Mouse (Mus musculus) large intestine, adult 2 months (tissue): ENCODE results near the gene Gm4498. TPM values are rescaled to one million over a fixed set of nuclear protein-coding genes. Genes with fewer than 3 reads are reported as not detected.
"Not testable (repeated sequence)": the region's sequence is repeated elsewhere in the genome, so short reads cannot be mapped to it uniquely, and the experiment has no call there.

ENCODE experiments used
- DNase-seq: peaks from one replicate; pipeline ENCODE4 v3.0.0-alpha.2; 2012; ENCODE audit warnings: low read depth, low spot score
- WGBS: fragments of 180-500 bp; shearing (Covaris S2); methylation state at CpG from one replicate; pipeline ENCODE4 v1.1.7; 2018; 5-methylcytosine and 5-hydroxymethylcytosine counted together
- polyA plus RNA-seq: library from polyadenylated mRNA; depleted of rRNA; stranded (reverse); fragments of >200 nt; gene quantifications from 2 replicates; pipeline ENCODE4 v1.2.3, GENCODE M21; 2012; rRNA removed

Gene Gm4498
- not detected in 2 replicates for polyA plus RNA-seq

DNA sequence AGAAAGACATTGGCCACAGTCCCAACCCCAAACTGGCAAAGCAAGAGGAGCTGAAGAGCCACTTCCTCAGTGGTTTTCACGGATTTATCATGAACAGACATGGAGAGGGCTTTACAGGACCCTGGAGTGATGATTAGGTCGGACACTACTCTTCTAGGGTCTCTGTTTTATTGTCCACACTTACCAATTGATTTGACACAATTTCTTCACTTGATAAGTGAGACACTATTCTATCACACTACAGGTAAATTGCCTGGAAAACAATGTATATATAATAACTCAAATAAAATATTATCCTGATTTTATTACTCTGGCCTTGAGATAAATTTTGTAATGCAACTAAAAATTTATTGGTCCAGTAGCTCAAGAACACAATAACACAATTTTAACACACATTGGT, at the start of gene Gm4498:
Gm4498 (minus strand) TSS at position 101 of the 400 bp plus-strand sequence.
- not testable (repeated sequence) for DNase-seq
- WGBS, result no CpG with 5 or more reads among the region's 2 CpGs

DNA sequence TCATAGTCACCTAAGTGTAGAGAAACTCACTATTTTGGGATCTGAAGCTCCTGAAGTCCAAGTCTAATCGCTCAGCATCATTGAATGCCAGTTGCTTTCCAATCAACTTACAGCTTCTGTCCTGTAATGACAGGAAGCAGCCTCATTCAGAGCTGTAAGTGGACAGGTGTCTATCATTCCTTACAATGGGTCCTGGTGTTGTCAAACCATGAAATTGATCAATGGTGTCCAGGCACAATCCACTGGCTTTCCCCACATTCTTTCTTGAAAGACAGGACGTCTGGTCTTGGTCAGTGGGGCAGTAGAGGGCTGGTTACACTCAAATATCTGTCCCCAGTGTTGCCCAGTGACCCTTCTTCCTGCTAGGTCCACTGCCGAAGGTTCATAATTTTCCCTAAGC, 29.1 kb upstream of the Gm4498 start, which contains the start of gene Gm5890:
Gm5890 (minus strand) TSS at position 101 of the 400 bp plus-strand sequence.
- WGBS, result no CpG with 5 or more reads among the region's 3 CpGs
- DNase-seq, result not testable (repeated sequence)

DNA sequence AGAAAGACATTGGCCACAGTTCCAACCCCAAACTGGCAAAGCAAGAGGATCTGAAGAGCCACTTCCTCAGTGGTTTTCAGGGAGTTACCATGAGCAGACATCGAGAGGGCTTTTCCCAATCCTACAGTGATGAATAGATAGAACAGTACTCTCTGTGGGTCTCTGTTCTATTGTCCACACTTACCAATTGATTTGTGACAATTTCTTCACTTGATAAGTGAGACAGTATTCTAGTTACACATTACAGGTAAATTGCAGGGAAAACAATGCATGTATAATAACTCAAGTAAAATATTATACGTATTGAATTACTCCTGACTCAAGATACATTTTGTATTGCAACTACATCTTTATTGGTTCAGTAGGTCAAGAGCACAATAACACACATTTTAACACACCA, 28.1 kb downstream of the Gm4498 start, which contains the start of gene Gm6164:
Gm6164 (minus strand) TSS at position 101 of the 400 bp plus-strand sequence.
- not testable (repeated sequence) for DNase-seq
- no CpG with 5 or more reads among the region's 2 CpGs for WGBS

DNA sequence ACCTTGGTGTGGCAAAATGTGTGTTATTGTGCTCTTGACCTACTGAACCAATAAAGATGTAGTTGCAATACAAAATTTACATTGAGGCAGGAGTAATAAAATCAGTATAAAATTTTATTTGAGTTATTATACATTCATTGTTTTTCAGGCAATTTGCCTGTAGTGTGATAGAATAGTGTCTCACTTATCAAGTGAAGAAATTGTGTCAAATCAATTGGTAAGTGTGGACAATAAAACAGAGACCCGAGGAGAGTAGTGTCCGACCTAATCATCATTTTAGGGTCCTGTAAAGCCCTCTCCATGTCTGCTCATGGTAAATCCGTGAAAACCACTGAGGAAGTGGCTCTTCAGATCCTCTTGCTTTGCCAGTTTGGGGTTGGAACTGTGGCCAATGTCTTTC, 40.2 kb downstream of the Gm4498 start, which contains the start of gene Vmn1r95:
Vmn1r95 (plus strand) TSS at position 301 of the 400 bp plus-strand sequence.
- WGBS, result no CpG with 5 or more reads among the region's 3 CpGs
- DNase-seq, result not testable (repeated sequence)

Other genes with a start within 250 kb of the Gm4498 start
- 9.1 and 17.9 TPM in 2 replicates for gene Nlrp9b, start 242.4 kb downstream of the Gm4498 start, polyA plus RNA-seq
- gene Vmn1r91, start 134.1 kb downstream of the Gm4498 start, polyA plus RNA-seq, result 0.08 and 0.12 TPM in 2 replicates
- gene Gm16442, start 111.2 kb downstream of the Gm4498 start, polyA plus RNA-seq, result not detected in 2 replicates
- not detected in 2 replicates for gene Vmn1r93, start 94.7 kb downstream of the Gm4498 start, polyA plus RNA-seq
- gene Vmn1r94, start 65.5 kb downstream of the Gm4498 start, polyA plus RNA-seq, result not detected in 2 replicates
- gene Vmn1r95, start 40.1 kb downstream of the Gm4498 start, polyA plus RNA-seq, result not detected in 2 replicates
- gene Gm6164, start 28.2 kb downstream of the Gm4498 start, polyA plus RNA-seq, result not detected in 2 replicates
- gene Gm5890, start 29.0 kb upstream of the Gm4498 start, polyA plus RNA-seq, result not detected in 2 replicates
- gene Gm4133, start 100.2 kb upstream of the Gm4498 start, polyA plus RNA-seq, result not detected in 2 replicates
- not detected in 2 replicates for gene Gm5728, start 141.6 kb upstream of the Gm4498 start, polyA plus RNA-seq
- not detected in 2 replicates for gene Vmn1r100, start 184.1 kb upstream of the Gm4498 start, polyA plus RNA-seq
- not detected in 2 replicates for gene Vmn1r101, start 208.8 kb upstream of the Gm4498 start, polyA plus RNA-seq
- gene Gm10670, start 241.1 kb upstream of the Gm4498 start, polyA plus RNA-seq, result not detected in 2 replicates